Mouse (Mus musculus) brain, adult 10 weeks (tissue): Measurements from ENCODE around the gene Faf1. TPM values are rescaled to one million over a fixed set of nuclear protein-coding genes. Genes with fewer than 3 reads are reported as not detected.

ENCODE experiments used
- polyA plus RNA-seq: library from polyadenylated mRNA; stranded (reverse); fragments of 350-450 nt; fragmentation: Illumina TruSeq; extraction: RNeasy Lipid Tissue Mini Kit (QIAGEN cat#74804); gene quantifications from one replicate; pipeline ENCODE4 v1.2.3, GENCODE M21; 2015; ENCODE audit warnings: low read depth, low replicate concordance

The Faf1 gene
- polyA plus RNA-seq = 25.3 TPM

GRCm38 (mm10) chr4:109676218-109677215, at the start of gene Faf1:
Faf1 (plus strand) TSS chr4:109676588.

DNA sequence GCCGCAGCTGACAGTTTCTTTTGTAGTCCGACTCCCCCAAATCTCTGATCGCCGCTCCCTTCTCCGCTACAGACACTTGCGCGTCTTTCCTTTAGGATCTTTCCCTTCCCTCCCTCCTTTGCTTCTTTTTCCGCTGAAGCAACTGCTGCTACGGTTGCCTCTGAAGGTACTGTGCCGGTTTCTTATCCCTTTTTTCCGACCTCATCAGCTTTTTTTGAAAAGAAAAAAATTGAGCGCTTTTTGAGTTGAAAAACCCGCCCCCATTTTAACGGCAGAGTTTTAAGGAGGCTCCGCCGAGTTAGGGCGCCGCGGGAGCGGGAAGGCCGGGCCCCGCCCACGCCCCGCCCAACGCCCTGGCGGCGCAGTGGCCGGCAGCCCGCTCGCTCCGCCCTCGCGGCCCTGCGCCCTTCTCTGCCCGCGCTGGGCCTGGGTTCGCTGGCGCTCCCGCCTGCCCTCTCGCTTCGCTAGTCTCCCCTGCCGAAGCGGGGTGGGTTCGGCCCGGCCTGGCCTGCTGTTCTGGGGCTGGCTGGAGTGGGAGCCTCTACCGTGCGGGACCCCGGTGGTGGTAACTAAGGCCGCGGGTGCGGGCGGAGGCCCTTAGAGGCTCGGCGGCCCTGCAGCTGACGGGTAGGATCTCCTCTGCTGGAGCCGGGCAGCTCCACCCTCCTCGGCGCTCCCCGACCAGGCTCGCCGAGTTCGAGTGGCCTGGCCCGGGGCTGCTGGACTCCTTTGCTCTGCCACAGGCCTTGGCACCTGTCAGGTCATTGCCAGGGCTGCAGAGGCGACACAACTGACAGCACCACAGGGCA, 9.7 kb upstream of the Faf1 start, which contains the start of gene Cdkn2c:
TSS of gene Cdkn2c (minus strand) at position 729 of the 809 bp plus-strand sequence.

GRCm38 (mm10) chr4:109977148-109978067, 301.0 kb downstream of the Faf1 start, which contains the start of gene Dmrta2:
Dmrta2 (plus strand) TSS chr4:109978053.

Other genes starting within 250 kb of the Faf1 start
- 335 TPM for gene Rnf11, start 191.9 kb upstream of the Faf1 start, polyA plus RNA-seq
- not detected for gene 4930522H14Rik, start 145.3 kb upstream of the Faf1 start, polyA plus RNA-seq
- 4.3 TPM for gene Cdkn2c, start 9.4 kb upstream of the Faf1 start, polyA plus RNA-seq